Mouse (Mus musculus) midbrain, embryonic 10.5 days (tissue): Measurements from ENCODE around the gene Rasal2. TPM values are rescaled to one million over a fixed set of nuclear protein-coding genes. Genes with fewer than 3 reads are reported as not detected.

Source experiments
- DNase-seq: peaks from one replicate; pipeline ENCODE4 v3.0.0-alpha.2; 2017; ENCODE audit warnings: low spot score
- H3K27ac ChIP-seq: fragments of 300-500 bp; sonication (generic); replicated peaks from 2 replicates; pipeline ENCODE4 v1.5.1; 2016; ENCODE audit warnings: mild to moderate bottlenecking
- H3K27me3 ChIP-seq: fragments of 300-500 bp; sonication (generic); 2 replicates; pipeline ENCODE4 v1.6.1; 2016; ENCODE audit warnings: low read depth, mild to moderate bottlenecking; ENCODE audit not compliant: poor library complexity, severe bottlenecking
- H3K36me3 ChIP-seq: fragments of 300-500 bp; sonication (generic); 2 replicates; pipeline ENCODE4 v1.6.1; 2016; ENCODE audit warnings: mild to moderate bottlenecking, moderate library complexity
- H3K4me1 ChIP-seq: fragments of 300-500 bp; sonication (generic); 2 replicates; pipeline ENCODE4 v1.6.1; 2016
- H3K4me3 ChIP-seq: fragments of 300-500 bp; sonication (generic); 2 replicates; pipeline ENCODE4 v1.5.1; 2016; ENCODE audit warnings: mild to moderate bottlenecking, moderate library complexity
- H3K9me3 ChIP-seq: fragments of 300-500 bp; sonication (generic); replicated peaks from 2 replicates; pipeline ENCODE4 v1.6.1; 2016; ENCODE audit warnings: mild to moderate bottlenecking
- WGBS: fragments of 180-500 bp; shearing (Covaris S2); methylation state at CpG from one replicate; pipeline ENCODE4 v1.1.7; 2016; 5-methylcytosine and 5-hydroxymethylcytosine counted together
- polyA plus RNA-seq: library from polyadenylated mRNA; unstranded; fragments of >200 nt; fragmentation: Nextera tagmentation; extraction: Ambion mirVana; gene quantifications from 2 replicates; pipeline ENCODE4 v1.2.1, GENCODE M21; 2016

Gene Rasal2
- 8.8 and 16.5 TPM in 2 replicates for polyA plus RNA-seq

DNA sequence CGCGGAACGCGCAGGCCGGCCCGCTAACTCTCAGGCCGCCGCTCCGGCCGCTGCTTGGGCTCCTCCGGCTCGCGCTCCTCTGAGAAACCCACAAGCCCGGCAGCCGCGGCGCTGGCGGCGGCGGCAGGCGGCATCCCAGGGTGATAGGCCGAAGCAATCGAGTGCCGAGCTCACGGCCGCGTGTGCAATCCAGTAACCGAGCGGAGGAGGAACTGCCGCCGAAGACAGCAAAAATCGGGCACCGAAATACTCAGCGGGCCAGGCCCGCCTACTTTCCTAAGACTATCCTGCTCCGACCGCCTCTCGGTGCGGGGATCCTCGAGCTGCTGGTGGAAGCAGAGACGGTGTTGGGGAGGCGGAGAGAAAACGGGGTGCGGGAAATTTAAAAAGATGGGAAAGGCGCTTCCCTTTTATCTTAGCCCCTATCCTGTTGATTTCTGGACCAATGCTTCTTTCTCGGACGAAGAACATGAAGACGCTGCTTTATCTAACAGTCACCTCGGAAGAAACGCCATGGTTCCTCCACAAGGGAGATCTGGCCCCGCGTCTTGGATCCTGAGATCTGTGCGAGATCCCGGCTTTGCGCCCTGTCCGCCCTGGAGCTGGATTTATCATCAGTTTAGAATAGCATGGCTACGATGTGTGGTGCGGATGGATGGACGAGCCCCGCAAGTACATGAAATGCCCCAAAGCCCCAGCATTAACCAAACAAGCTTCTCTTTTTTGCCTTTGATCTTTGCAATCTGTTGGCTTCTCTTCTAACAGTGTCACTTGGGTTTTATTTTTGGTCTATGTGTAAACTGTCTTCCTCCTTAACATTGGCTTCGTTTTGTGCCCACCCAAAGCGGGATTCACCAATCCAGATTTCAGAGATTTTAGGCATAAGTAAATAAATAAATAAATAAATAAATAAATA is at the start of gene Rasal2:
TSS of gene Rasal2 (minus strand) at position 142 of the 916 bp plus-strand sequence.
- no peaks in the 10 kb centered on the region for H3K9me3 ChIP-seq
- H3K36me3 ChIP-seq, result peaks cover 34% of the 10 kb centered on the region
- peak within 1 kb of the TSS; percentile 98 for H3K4me3 ChIP-seq
- DNase-seq, result peak; percentile 96
- WGBS, result under 1% methylated on average over 62 of the region's 62 CpGs
- H3K27ac ChIP-seq, result peak within 1 kb of the TSS; percentile 96
- no peaks in the 10 kb centered on the region for H3K27me3 ChIP-seq
- peaks cover 56% of the 10 kb centered on the region for H3K4me1 ChIP-seq

DNA sequence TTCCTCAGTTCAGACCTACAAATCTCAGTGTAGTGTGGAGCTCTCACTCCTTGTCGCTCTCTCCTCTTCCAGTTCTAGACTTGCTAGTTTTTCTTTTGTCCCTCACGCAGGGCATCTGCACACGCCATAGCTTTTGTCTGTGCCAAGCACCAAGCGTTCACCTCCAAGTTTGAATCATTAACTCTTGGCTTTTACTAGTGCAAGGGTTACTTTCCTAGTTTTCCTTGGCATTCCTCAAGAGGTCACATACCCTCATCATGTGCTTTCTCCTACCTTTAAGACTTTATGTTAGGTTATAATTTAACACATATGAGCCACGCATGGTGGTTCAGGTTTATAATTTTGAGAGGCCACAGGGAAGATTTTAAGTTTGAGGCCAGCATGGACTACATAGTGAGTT is 48.9 kb upstream of the Rasal2 start:
- WGBS, result 92% methylated on average over 5 of the region's 5 CpGs
- no peak for DNase-seq
- no peak overlapping the region for H3K27ac ChIP-seq
- no peaks in the 10 kb centered on the region for H3K9me3 ChIP-seq
- no peak overlapping the region for H3K4me3 ChIP-seq
- H3K4me1 ChIP-seq, result peaks cover 30% of the 10 kb centered on the region
- no peaks in the 10 kb centered on the region for H3K36me3 ChIP-seq
- H3K27me3 ChIP-seq, result 0 out of 2 replicates have a peak, but pooled peaks cover 5% of the 10 kb centered on the region

DNA sequence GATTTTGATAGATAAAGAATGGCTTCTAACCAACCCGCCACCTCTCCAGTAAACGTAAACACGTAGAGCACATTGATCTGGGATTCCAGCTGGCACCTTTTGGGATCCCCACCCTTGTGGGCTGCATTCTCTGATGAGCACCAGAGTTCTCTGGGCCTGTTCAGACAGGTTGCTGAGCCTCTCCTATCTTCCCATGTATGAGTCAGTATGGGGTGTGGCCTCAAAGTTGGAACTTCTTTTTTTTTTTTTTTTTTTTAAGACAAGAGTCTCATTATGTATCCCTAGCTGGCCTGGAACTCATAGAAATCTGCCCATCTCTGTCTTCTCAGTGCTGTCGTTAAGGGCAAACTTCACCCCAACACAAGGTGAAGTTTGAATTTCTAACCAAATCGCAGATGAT is 47.5 kb upstream of the Rasal2 start:
- no peak overlapping the region for H3K4me3 ChIP-seq
- H3K4me1 ChIP-seq, result peaks cover 30% of the 10 kb centered on the region
- H3K36me3 ChIP-seq, result no peaks in the 10 kb centered on the region
- no peaks in the 10 kb centered on the region for H3K9me3 ChIP-seq
- no peak for DNase-seq
- peaks cover 7% of the 10 kb centered on the region for H3K27me3 ChIP-seq
- WGBS, result 96% methylated on average over 5 of the region's 5 CpGs
- H3K27ac ChIP-seq, result peak overlapping the region; percentile 88

DNA sequence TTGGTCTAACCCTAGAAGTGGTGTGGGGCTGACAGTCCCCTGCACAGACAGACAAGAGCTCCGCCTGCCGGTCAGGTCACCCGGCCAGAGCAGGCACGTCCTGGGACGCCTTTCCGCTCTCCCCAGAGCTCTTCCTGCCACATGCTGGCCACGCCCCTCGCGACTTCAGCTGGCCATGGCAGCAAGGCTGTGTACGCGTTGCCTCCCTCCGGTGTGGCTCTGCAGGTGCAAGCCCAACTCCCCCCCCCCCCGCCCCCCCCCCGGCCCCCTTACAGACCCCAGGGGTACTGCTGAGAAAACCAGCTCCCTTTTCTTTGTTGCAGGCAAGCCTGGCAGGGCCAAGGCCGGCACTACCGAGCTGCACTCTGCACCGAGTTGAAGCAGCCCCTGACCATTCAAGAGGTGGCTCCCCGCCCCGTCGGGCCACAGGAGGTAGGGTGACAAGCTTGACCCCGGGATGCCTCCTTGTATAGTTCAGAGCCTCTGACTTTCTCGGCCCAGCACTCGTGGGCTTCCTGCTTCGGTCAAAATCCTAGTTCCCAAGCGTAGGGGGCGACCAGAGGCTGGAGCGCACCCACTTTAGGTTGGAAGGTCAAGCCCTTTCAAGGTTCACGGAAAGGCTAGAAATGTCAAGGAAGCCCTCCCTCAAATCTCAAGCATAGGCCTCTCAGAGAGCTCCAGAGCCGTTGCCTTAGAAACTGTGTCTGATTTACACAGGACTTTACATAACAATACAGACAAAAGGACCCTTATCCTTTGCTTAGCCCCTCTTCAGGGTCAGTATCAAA is 46.2 kb upstream of the Rasal2 start, which contains the start of gene Cryzl2:
TSS of gene Cryzl2 (plus strand) at position 157 of the 788 bp plus-strand sequence.
- Histone ChIP-seq H3K4me1 (peaks cover 32% of the 10 kb centered on the region), H3K36me3 (no peaks in the 10 kb centered on the region), H3K9me3 (no peaks in the 10 kb centered on the region), H3K4me3 (peak within 1 kb of the TSS; percentile 52), H3K27ac (peak within 1 kb of the TSS; percentile 88), H3K27me3 (peaks cover 15% of the 10 kb centered on the region)
- WGBS, result 1% methylated on average over 28 of the region's 29 CpGs
- DNase-seq, result peak; percentile 92

DNA sequence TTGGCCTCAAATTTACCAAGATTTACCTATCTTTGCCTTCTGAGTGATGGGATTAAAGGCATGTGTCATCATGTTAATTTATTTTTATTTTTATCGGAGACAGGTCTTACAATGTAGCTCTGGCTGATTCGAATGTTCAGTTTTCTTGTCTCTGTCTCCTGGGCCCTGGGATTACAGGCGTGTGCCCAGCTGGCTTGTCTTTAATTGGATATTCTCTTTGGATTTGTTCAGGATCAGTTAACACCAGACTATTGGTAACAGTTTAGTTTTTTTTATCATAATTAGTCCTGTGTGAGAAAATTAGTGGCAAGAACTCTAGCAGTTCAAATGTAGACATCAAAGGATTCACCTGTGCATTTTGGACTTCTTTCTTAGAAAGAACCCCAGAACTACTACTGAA is 45.4 kb upstream of the Rasal2 start:
- H3K36me3 ChIP-seq, result no peaks in the 10 kb centered on the region
- no peaks in the 10 kb centered on the region for H3K9me3 ChIP-seq
- WGBS, result 58% methylated on average over 3 of the region's 3 CpGs
- H3K4me3 ChIP-seq, result peak overlapping the region; percentile 52; the same call in 1 of the 2 replicates
- peaks cover 15% of the 10 kb centered on the region for H3K27me3 ChIP-seq
- peaks cover 40% of the 10 kb centered on the region for H3K4me1 ChIP-seq
- no peak for DNase-seq
- peak overlapping the region; percentile 88 for H3K27ac ChIP-seq

DNA sequence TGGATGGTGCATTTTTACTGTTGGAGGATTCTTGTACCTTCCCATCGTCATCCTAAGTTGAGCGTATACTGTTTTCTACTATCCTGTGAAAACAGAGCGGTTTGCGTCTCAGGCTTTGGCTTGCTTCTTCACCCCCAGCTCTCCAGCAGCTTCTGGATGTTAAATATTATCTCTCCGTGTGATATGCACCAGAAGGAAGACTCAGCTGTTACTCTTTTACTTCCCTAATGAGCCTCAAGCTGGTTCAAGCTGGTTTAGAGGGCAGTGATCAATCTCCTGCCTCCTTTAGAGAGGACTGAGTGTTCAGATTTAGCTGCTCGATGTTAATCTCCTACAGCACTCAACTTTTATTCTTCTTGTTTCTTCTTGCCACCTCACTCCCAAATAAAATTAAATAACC is 42.5 kb upstream of the Rasal2 start:
- WGBS, result 93% methylated on average over 6 of the region's 6 CpGs
- Histone ChIP-seq H3K4me3 (no peak overlapping the region), H3K27ac (peak overlapping the region; percentile 46; the same call in 1 of the 2 replicates), H3K4me1 (peaks cover 59% of the 10 kb centered on the region), H3K9me3 (no peaks in the 10 kb centered on the region), H3K27me3 (peaks cover 25% of the 10 kb centered on the region), H3K36me3 (no peaks in the 10 kb centered on the region)
- no peak for DNase-seq

DNA sequence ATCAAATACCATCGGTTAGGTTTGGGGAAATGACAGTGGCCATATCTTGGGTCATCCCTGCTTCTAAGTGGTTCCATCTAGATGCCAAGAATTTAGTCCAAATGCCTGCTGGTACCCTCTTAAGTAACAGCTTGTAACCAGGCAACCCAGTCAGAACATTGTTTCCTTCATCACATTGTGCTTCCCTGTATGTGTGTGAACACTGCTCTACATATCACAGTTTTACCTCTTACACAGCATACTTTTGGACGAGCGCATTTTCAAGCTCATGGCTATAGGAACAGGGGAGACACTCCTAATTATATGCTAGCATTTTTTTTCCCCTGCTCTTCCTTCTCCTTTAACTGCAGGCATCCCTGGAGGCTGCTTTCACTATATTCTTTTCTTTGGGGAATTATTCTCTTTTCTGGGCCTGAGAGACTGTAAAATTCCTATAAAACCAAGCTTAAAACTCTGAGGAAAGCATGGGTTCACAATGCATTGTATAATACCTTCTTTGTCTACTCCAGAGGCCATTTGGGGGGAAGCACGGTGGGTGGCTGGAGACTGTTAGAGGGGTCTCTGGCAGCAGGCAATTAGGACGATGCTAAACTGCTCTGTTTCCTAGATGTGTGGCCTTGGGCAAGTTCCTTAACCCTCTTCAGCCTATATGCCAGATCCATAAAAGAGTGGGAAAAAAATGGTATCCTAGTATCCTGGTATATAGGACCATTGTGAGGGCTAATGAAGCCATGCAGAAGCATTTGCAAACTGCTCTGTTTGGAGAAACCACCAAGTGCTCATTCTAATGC is 40.6 kb upstream of the Rasal2 start:
- Histone ChIP-seq H3K4me3 (no peak overlapping the region), H3K4me1 (peaks cover 56% of the 10 kb centered on the region), H3K27ac (peak overlapping the region; percentile 33; the same call in 1 of the 2 replicates), H3K27me3 (peaks cover 44% of the 10 kb centered on the region), H3K9me3 (no peaks in the 10 kb centered on the region), H3K36me3 (no peaks in the 10 kb centered on the region)
- WGBS, result 48% methylated on average over 5 of the region's 5 CpGs
- DNase-seq, result no peak

DNA sequence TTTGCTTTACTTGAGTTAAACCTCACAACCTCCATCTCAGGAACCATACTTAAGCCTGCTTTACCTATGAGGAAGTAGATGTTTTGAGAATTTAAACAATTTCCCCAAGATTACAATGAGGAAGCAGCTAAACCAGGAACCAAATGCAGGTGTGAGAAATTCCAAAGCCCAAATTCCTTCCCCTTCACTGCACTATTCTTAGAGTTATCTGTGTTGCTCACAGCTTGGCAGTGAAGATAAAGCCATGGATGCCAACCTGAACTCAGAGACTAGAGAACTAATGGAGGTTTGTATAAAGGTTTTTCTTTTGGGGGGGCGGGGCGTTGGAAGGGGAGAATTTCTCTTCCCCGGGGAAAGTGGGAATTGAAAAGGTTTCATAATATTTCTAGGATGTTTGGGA is 39.9 kb upstream of the Rasal2 start:
- peaks cover 51% of the 10 kb centered on the region for H3K27me3 ChIP-seq

DNA sequence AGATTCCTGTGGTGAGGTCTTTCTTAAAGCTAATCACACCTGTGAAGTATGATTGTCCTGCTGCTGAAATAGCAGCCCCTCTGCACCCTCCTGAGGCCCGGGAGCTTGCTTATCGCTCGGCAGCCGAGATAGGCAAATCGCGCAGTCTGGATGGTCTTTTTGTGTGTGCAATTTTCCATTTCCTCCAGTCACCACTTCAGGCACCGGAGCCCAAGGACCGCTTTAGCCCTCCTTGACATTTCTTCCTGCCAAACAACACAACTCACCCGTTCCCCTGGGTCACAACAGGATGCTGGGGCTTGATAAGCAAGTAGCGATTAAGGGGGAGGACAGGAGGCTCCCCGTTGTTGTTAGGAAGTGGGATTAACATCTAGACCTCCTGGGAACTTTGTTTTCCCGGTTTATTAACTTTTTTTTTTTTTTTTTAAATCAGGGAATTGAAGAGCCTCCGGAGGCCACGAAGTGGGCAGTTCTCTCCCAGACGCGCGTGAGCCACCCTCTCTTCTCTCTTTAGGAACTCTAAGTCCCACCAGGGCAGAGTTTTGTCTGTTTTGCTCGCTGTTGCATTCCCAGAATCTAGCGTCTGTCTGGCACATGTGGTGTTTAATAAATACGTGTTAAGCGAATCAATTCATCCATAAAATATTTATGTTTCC is 37.7 kb upstream of the Rasal2 start:
- Histone ChIP-seq H3K9me3 (no peaks in the 10 kb centered on the region), H3K27me3 (peaks cover 70% of the 10 kb centered on the region), H3K36me3 (no peaks in the 10 kb centered on the region), H3K4me1 (peaks cover 64% of the 10 kb centered on the region), H3K4me3 (peak overlapping the region; percentile 41), H3K27ac (peak overlapping the region; percentile 34)
- DNase-seq, result peak; percentile 39
- WGBS, result 3% methylated on average over 21 of the region's 21 CpGs

More for the DNA sequence above, 39.9 kb upstream of the Rasal2 start:
- Histone ChIP-seq H3K4me3 (no peak overlapping the region), H3K36me3 (no peaks in the 10 kb centered on the region), H3K27ac (no peak overlapping the region; the same call in 1 of the 2 replicates), H3K4me1 (peaks cover 56% of the 10 kb centered on the region), H3K9me3 (no peaks in the 10 kb centered on the region)
- 91% methylated on average over 3 of the region's 3 CpGs for WGBS
- no peak for DNase-seq

DNA sequence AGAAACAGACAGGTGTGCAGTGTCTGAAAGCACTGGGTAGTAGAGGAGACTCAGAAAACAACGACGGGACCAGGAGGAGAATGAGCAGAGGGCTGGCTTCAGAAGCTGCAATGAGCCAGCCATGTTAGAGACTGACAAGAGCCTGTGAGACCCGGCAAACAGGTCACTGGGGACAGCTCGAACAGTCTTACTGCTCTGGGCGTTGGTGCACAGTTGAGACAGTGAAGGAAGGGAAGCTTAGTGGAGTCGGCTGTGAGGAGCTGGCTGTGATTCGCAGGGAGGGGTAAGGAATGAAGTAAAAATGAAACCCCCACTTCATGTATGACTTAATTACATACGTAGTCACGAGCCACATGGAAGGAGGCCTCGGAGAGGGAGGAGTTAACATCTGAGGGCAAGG is 37.1 kb upstream of the Rasal2 start:
- WGBS, result 4% methylated on average over 10 of the region's 10 CpGs
- DNase-seq, result peak; percentile 31

DNA sequence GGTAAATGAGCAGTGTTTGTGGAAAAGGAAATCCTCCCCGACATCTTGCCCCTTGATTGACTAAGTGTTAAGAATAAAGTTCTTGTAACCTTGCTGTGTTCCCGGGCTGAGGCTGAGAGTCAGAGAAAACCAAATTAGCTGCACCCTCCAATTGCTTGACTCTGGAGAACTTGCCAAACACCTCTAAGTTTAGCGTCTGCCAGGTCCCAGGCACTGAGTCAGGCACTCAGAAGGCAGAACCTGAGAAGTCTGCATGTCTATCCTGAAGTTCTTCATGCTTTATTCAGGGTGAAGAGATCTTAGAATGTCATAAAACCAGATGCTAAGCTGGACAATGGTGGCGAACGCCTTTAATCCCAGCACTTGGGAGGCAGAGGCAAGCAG is 36.4 kb upstream of the Rasal2 start:
- WGBS, result 65% methylated on average over 5 of the region's 5 CpGs
- peaks cover 76% of the 10 kb centered on the region for H3K4me1 ChIP-seq
- H3K4me3 ChIP-seq, result no peak overlapping the region
- peak overlapping the region; percentile 24; the same call in 1 of the 2 replicates for H3K27ac ChIP-seq
- H3K27me3 ChIP-seq, result peaks cover 69% of the 10 kb centered on the region
- no peak for DNase-seq
- H3K36me3 ChIP-seq, result no peaks in the 10 kb centered on the region
- H3K9me3 ChIP-seq, result no peaks in the 10 kb centered on the region

More for the DNA sequence above, 37.1 kb upstream of the Rasal2 start:
- peak overlapping the region; percentile 34 for H3K27ac ChIP-seq
- H3K4me3 ChIP-seq, result peak overlapping the region; percentile 41
- H3K27me3 ChIP-seq, result peaks cover 70% of the 10 kb centered on the region
- no peaks in the 10 kb centered on the region for H3K9me3 ChIP-seq
- H3K4me1 ChIP-seq, result peaks cover 69% of the 10 kb centered on the region
- no peaks in the 10 kb centered on the region for H3K36me3 ChIP-seq
